Mouse (Mus musculus): ENCODE data around the gene Lyrm7.

DNA sequence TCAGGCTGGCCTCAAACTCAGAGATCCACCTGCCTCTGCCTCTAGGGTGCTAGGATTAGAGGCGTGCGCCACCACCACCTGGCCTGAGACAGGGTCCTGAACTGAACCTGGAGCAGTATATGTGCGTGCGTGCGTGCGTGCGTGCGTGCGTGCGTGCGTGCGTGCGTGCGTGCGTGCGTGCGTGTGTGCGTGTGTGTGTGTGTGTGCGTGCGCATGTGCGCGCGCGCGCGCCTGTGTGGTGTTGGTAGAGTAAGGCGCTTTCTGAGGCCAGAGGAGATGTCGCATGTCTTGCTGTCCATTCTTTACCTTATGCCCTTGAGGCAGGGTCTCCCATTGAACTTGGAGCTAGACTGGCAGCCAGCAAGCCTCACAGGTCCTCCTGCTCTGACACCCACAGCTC lies 53.8 kb downstream of the Lyrm7 start:
- TF ChIP-seq POLR2A (IDR thresholded peaks at IDR 0.05; ENCODE audit: borderline replicate concordance, control insufficient read depth, low read depth, low read length) (no peak), CTCF (IDR thresholded peaks at IDR 0.05; ENCODE audit: control insufficient read depth, insufficient read depth, low read length) (no peak)

All from bone marrow, adult 2 months (tissue).